Mouse (Mus musculus): ENCODE measurements at regions not wholly inside any gene's neighbourhood (a gene's known extent, or its start where the extent isn't known, plus 50 kb on each side); places are given as distances from the start of the nearest gene placed in this dataset.

DNA sequence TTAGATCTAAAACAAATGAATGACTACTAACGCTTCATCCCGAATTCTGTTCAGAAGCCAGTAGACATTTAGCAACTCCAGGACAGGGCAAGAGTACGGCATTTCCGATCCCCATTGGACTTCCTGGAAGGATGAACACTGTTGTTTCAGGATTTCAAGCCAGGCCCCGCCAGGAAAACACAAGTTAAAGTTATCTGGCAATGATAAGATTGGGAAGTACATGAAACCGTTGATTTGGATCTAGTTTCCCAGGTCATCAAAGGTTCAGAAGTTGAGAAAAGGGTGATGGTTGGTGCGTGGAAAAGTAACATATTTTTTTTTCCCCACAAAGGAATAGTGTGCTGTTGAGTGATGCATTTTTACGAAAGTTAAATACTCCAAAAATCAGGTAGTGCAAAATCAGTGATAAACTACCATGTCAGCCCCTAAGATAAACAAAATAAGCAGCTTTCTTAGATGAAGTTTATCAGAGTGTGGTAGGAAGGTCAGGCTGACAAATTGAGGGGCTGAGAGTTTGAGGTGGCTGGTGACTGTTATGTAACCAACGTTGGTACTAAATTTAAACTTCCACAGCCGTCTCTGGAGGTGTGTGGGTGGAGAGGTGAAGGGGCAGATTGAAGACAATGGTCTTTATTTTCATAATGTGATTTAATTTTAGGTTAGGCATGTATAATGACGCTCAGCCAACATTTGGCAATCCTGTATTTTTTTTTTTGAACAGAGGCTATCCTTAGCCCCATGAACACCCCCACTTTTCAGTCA is 157.6 kb upstream of the Dph6 start:
- Histone ChIP-seq H3ac (ENCODE audit: control insufficient read depth, insufficient read length, low read depth) (no peak overlapping the region), H3K79me3 (ENCODE audit: low read depth) (no peaks in the 10 kb centered on the region), H3K4me3 (ENCODE audit: insufficient read depth, poor library complexity, severe bottlenecking) (no peak overlapping the region), H3K79me2 (ENCODE audit: control insufficient read depth, insufficient read depth) (no peaks in the 10 kb centered on the region), H3K36me3 (ENCODE audit: control insufficient read depth, insufficient read depth) (no peaks in the 10 kb centered on the region), H3K27me3 (ENCODE audit: control insufficient read depth, insufficient read depth, insufficient read length) (no peaks in the 10 kb centered on the region)
- TF ChIP-seq MYOG (IDR thresholded peaks at IDR 0.05; ENCODE audit: control insufficient read depth, extremely low read depth, insufficient read length) = no peak
- no peak for TF ChIP-seq FOSL1 (IDR thresholded peaks at IDR 0.05; ENCODE audit: insufficient read depth, low read length, poor library complexity, severe bottlenecking)
- TF ChIP-seq USF1 (IDR thresholded peaks at IDR 0.05; ENCODE audit: low read depth) = no peak
- TF ChIP-seq CTCF (IDR thresholded peaks at IDR 0.05; ENCODE audit: control insufficient read depth, insufficient read depth, insufficient read length) = no peak
- TF ChIP-seq MAX (IDR thresholded peaks at IDR 0.05) = no peak
- no peak for TF ChIP-seq MYOD1 (IDR thresholded peaks at IDR 0.05; ENCODE audit: control insufficient read depth, insufficient read length, low read depth)

DNA sequence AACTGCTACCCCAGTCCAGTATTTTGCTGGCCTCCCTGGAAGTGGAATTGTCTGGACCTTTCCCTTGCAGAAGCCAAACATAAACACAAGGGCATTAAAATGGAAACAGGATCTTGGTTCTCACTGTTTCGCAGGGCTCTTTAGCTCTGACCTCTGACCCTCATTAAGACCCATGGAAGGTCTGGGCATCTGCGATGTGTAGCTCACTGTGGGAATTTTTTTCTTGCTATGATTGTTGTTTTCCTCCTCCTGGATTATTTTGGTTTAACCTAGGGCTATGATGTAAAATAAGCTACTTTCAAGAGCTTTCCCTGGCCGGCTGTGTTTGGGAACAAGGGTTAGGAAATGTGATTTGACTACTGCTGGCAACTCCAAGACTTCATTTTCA is 158.1 kb upstream of the Dph6 start:
- no peaks in the 10 kb centered on the region for H3K36me3 ChIP-seq (ENCODE audit: control insufficient read depth, insufficient read depth)
- TF ChIP-seq CTCF (IDR thresholded peaks at IDR 0.05; ENCODE audit: control insufficient read depth, insufficient read depth, insufficient read length) (no peak), USF1 (IDR thresholded peaks at IDR 0.05; ENCODE audit: low read depth) (no peak), FOSL1 (IDR thresholded peaks at IDR 0.05; ENCODE audit: insufficient read depth, low read length, poor library complexity, severe bottlenecking) (no peak), CEBPB (IDR thresholded peaks at IDR 0.05; ENCODE audit: low read depth) (no peak), MAX (IDR thresholded peaks at IDR 0.05) (no peak), MYOD1 (IDR thresholded peaks at IDR 0.05; ENCODE audit: control insufficient read depth, insufficient read length, low read depth) (no peak), MYOG (IDR thresholded peaks at IDR 0.05; ENCODE audit: control insufficient read depth, extremely low read depth, insufficient read length) (no peak)
- no peak overlapping the region for H3K4me3 ChIP-seq (ENCODE audit: insufficient read depth, poor library complexity, severe bottlenecking)
- H3K79me2 ChIP-seq (ENCODE audit: control insufficient read depth, insufficient read depth) = no peaks in the 10 kb centered on the region
- no peaks in the 10 kb centered on the region for H3K79me3 ChIP-seq (ENCODE audit: low read depth)
- no peak overlapping the region for H3ac ChIP-seq (ENCODE audit: control insufficient read depth, insufficient read length, low read depth)
- no peaks in the 10 kb centered on the region for H3K27me3 ChIP-seq (ENCODE audit: control insufficient read depth, insufficient read depth, insufficient read length)

DNA sequence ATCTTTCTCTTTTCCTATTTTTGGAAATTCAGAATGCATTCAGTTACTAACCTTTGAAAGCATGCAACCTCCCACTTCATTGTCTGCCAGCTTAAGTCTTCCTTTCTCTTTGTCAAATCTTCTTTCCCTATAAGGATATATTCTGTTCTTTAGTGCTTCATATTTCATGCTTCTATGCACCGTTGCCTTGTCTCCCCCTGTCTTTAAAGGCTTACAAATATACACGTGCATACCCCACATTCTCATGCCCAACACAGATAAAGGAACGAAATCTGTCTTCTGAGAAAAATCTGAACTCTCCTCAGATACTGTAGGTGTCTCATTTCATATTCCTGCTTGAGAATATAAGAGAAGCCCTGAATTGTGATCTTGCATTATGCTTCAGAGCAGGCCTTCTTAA is 167.9 kb upstream of the Dph6 start:
- Histone ChIP-seq H3K79me3 (ENCODE audit: low read depth) (no peaks in the 10 kb centered on the region), H3K27me3 (ENCODE audit: control insufficient read depth, insufficient read depth, insufficient read length) (no peaks in the 10 kb centered on the region), H3K4me3 (ENCODE audit: insufficient read depth, poor library complexity, severe bottlenecking) (no peak overlapping the region), H3K79me2 (ENCODE audit: control insufficient read depth, insufficient read depth) (no peaks in the 10 kb centered on the region), H3ac (ENCODE audit: control insufficient read depth, insufficient read length, low read depth) (no peak overlapping the region), H3K36me3 (ENCODE audit: control insufficient read depth, insufficient read depth) (no peaks in the 10 kb centered on the region)
- TF ChIP-seq CEBPB (IDR thresholded peaks at IDR 0.05; ENCODE audit: low read depth) (no peak), CTCF (IDR thresholded peaks at IDR 0.05; ENCODE audit: control insufficient read depth, insufficient read depth, insufficient read length) (no peak), MYOD1 (IDR thresholded peaks at IDR 0.05; ENCODE audit: control insufficient read depth, insufficient read length, low read depth) (no peak), MAX (IDR thresholded peaks at IDR 0.05) (no peak), USF1 (IDR thresholded peaks at IDR 0.05; ENCODE audit: low read depth) (no peak), FOSL1 (IDR thresholded peaks at IDR 0.05; ENCODE audit: insufficient read depth, low read length, poor library complexity, severe bottlenecking) (no peak), MYOG (IDR thresholded peaks at IDR 0.05; ENCODE audit: control insufficient read depth, extremely low read depth, insufficient read length) (no peak)

- Histone ChIP-seq H3K27me3 (ENCODE audit: control insufficient read depth, insufficient read depth, insufficient read length) (no peaks in the 10 kb centered on the region), H3ac (ENCODE audit: control insufficient read depth, insufficient read length, low read depth) (no peak overlapping the region), H3K79me2 (ENCODE audit: control insufficient read depth, insufficient read depth) (no peaks in the 10 kb centered on the region), H3K4me3 (ENCODE audit: insufficient read depth, poor library complexity, severe bottlenecking) (no peak overlapping the region), H3K79me3 (ENCODE audit: low read depth) (no peaks in the 10 kb centered on the region), H3K36me3 (ENCODE audit: control insufficient read depth, insufficient read depth) (no peaks in the 10 kb centered on the region)
- TF ChIP-seq CTCF (IDR thresholded peaks at IDR 0.05; ENCODE audit: control insufficient read depth, insufficient read depth, insufficient read length) = no peak
- no peak for TF ChIP-seq USF1 (IDR thresholded peaks at IDR 0.05; ENCODE audit: low read depth)
- no peak for TF ChIP-seq MYOD1 (IDR thresholded peaks at IDR 0.05; ENCODE audit: control insufficient read depth, insufficient read length, low read depth)
- TF ChIP-seq MAX (IDR thresholded peaks at IDR 0.05) = no peak
- TF ChIP-seq MYOG (IDR thresholded peaks at IDR 0.05; ENCODE audit: control insufficient read depth, extremely low read depth, insufficient read length) = no peak
- no peak for TF ChIP-seq CEBPB (IDR thresholded peaks at IDR 0.05; ENCODE audit: low read depth)
- TF ChIP-seq FOSL1 (IDR thresholded peaks at IDR 0.05; ENCODE audit: insufficient read depth, low read length, poor library complexity, severe bottlenecking) = no peak
Measured at GRCm38 (mm10) chr2:114828192-114828591, 173.4 kb upstream of the Dph6 start.

DNA sequence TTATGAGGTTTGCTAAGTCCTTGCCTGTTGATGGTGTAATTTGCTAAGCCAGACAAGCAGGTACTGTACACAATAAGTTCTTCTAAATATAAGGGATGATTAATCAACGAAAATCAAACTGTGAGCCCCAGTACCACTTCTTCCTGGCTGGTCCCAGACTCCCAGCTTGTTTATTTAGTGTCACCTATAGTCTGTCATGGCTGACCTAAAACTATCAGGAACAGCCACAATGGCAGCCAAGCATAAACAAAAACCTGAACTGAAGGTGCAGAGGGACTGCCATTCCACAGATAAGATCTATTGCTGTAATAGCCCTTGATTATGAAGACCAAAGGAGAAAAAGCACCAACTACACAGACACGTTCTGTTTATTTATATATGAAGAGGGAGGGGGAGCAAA is 180.9 kb upstream of the Dph6 start:
- Histone ChIP-seq H3K36me3 (ENCODE audit: control insufficient read depth, insufficient read depth) (no peaks in the 10 kb centered on the region), H3K4me3 (ENCODE audit: insufficient read depth, poor library complexity, severe bottlenecking) (no peak overlapping the region), H3K79me3 (ENCODE audit: low read depth) (no peaks in the 10 kb centered on the region), H3K79me2 (ENCODE audit: control insufficient read depth, insufficient read depth) (no peaks in the 10 kb centered on the region), H3ac (ENCODE audit: control insufficient read depth, insufficient read length, low read depth) (no peak overlapping the region), H3K27me3 (ENCODE audit: control insufficient read depth, insufficient read depth, insufficient read length) (no peaks in the 10 kb centered on the region)
- TF ChIP-seq USF1 (IDR thresholded peaks at IDR 0.05; ENCODE audit: low read depth) (no peak), CEBPB (IDR thresholded peaks at IDR 0.05; ENCODE audit: low read depth) (no peak), MAX (IDR thresholded peaks at IDR 0.05) (no peak), CTCF (IDR thresholded peaks at IDR 0.05; ENCODE audit: control insufficient read depth, insufficient read depth, insufficient read length) (no peak), MYOG (IDR thresholded peaks at IDR 0.05; ENCODE audit: control insufficient read depth, extremely low read depth, insufficient read length) (no peak), MYOD1 (IDR thresholded peaks at IDR 0.05; ENCODE audit: control insufficient read depth, insufficient read length, low read depth) (no peak), FOSL1 (IDR thresholded peaks at IDR 0.05; ENCODE audit: insufficient read depth, low read length, poor library complexity, severe bottlenecking) (no peak)

Measured in C2C12 (cell line).